Mouse (Mus musculus): ENCODE data around the gene Capn9.
A peak's percentile ranks its signal among the peaks of the same experiment; 100 is the strongest.

Capn9 gene

GRCm38 (mm10) chr8:124573552-124574340, 2.2 kb upstream of the Capn9 start:
- DNase-seq: peak; percentile 90

- DNase-seq: no peak
Observed at GRCm38 (mm10) chr8:124576751-124577150, 840 bp downstream of the Capn9 start.

GRCm38 (mm10) chr8:124585718-124586425, 10.0 kb downstream of the Capn9 start:
- DNase-seq: peak; percentile 41

- DNase-seq: no peak
Observed at GRCm38 (mm10) chr8:124586556-124586955, 10.6 kb downstream of the Capn9 start.

- no peak for DNase-seq
Observed at GRCm38 (mm10) chr8:124589393-124589792, 13.5 kb downstream of the Capn9 start.

- no peak for DNase-seq
Observed at GRCm38 (mm10) chr8:124604066-124604465, 28.2 kb downstream of the Capn9 start.

- DNase-seq: peak; percentile 41
Observed at GRCm38 (mm10) chr8:124608239-124608971, 32.5 kb downstream of the Capn9 start.

- DNase-seq: no peak
Observed at GRCm38 (mm10) chr8:124608972-124609353, 33.1 kb downstream of the Capn9 start.

GRCm38 (mm10) chr8:124614325-124614724, 38.4 kb downstream of the Capn9 start:
- no peak for DNase-seq

- peak; percentile 85 for DNase-seq
Observed at GRCm38 (mm10) chr8:124617266-124617869, 41.5 kb downstream of the Capn9 start.

GRCm38 (mm10) chr8:124618252-124618651, 42.3 kb downstream of the Capn9 start:
- DNase-seq: peak; percentile 32

GRCm38 (mm10) chr8:124621255-124621654, 45.3 kb downstream of the Capn9 start:
- no peak for DNase-seq

GRCm38 (mm10) chr8:124626251-124626650, 50.3 kb downstream of the Capn9 start:
- no peak for DNase-seq

GRCm38 (mm10) chr8:124630489-124630888, 54.6 kb downstream of the Capn9 start:
- DNase-seq: peak; percentile 52

GRCm38 (mm10) chr8:124630891-124631290, 55.0 kb downstream of the Capn9 start:
- DNase-seq: no peak

GRCm38 (mm10) chr8:124631966-124632365, 56.1 kb downstream of the Capn9 start:
- DNase-seq: no peak

GRCm38 (mm10) chr8:124633001-124633703, 57.2 kb downstream of the Capn9 start:
- DNase-seq: no peak

GRCm38 (mm10) chr8:124634411-124635246, 58.7 kb downstream of the Capn9 start:
- no peak for DNase-seq

GRCm38 (mm10) chr8:124635247-124635502, 59.3 kb downstream of the Capn9 start:
- DNase-seq: no peak

GRCm38 (mm10) chr8:124641599-124641998, 65.7 kb downstream of the Capn9 start:
- DNase-seq: no peak

GRCm38 (mm10) chr8:124643540-124644339, 67.8 kb downstream of the Capn9 start:
- peak; percentile 68 for DNase-seq
